Mouse (Mus musculus) midbrain, embryonic 15.5 days (tissue): ENCODE measurements around the gene Tob2. TPM values are rescaled to one million over a fixed set of nuclear protein-coding genes. Genes with fewer than 3 reads are reported as not detected.

Source experiments
- ATAC-seq: fragments of 200-750 bp; cut with Nextera tagmentation; replicated peaks from 2 replicates; pipeline ENCODE4 v1.8.0; 2017; ENCODE audit warnings: moderate TSS enrichment
- H3K27ac ChIP-seq: fragments of 300-500 bp; sonication (generic); 2 replicates; pipeline ENCODE4 v1.5.1; 2015; ENCODE audit warnings: mild to moderate bottlenecking, inconsistent platforms
- H3K27me3 ChIP-seq: fragments of 300-500 bp; sonication (generic); replicated peaks from 2 replicates; pipeline ENCODE4 v1.6.1; 2015; ENCODE audit warnings: inconsistent platforms
- H3K36me3 ChIP-seq: fragments of 300-500 bp; sonication (generic); replicated peaks from 2 replicates; pipeline ENCODE4 v1.6.1; 2015; ENCODE audit warnings: inconsistent platforms
- H3K4me1 ChIP-seq: fragments of 300-500 bp; sonication (generic); 2 replicates; pipeline ENCODE4 v1.6.1; 2015; ENCODE audit warnings: inconsistent platforms
- H3K4me2 ChIP-seq: fragments of 300-500 bp; sonication (generic); 2 replicates; pipeline ENCODE4 v1.6.1; 2015; ENCODE audit warnings: inconsistent platforms, mild to moderate bottlenecking, moderate library complexity
- H3K4me3 ChIP-seq: fragments of 300-500 bp; sonication (generic); 2 replicates; pipeline ENCODE4 v1.5.1; 2015; ENCODE audit warnings: mild to moderate bottlenecking, inconsistent platforms
- H3K9ac ChIP-seq: fragments of 300-500 bp; sonication (generic); 2 replicates; pipeline ENCODE4 v1.6.1; 2015; ENCODE audit warnings: mild to moderate bottlenecking, inconsistent platforms
- H3K9me3 ChIP-seq: fragments of 300-500 bp; sonication (generic); 2 replicates; pipeline ENCODE4 v1.6.1; 2016; ENCODE audit warnings: inconsistent platforms
- WGBS: fragments of 180-500 bp; shearing (Covaris S2); methylation state at CpG from one replicate; pipeline ENCODE4 v1.1.7; 2015; ENCODE audit warnings: mixed read lengths; 5-methylcytosine and 5-hydroxymethylcytosine counted together
- polyA plus RNA-seq: library from polyadenylated mRNA; unstranded; fragments of >200 nt; fragmentation: Nextera tagmentation; extraction: Ambion mirVana; gene quantifications from 2 replicates; pipeline ENCODE4 v1.2.1, GENCODE M21; 2015

The Tob2 gene
- polyA plus RNA-seq: 16.5 and 18.5 TPM in 2 replicates

DNA sequence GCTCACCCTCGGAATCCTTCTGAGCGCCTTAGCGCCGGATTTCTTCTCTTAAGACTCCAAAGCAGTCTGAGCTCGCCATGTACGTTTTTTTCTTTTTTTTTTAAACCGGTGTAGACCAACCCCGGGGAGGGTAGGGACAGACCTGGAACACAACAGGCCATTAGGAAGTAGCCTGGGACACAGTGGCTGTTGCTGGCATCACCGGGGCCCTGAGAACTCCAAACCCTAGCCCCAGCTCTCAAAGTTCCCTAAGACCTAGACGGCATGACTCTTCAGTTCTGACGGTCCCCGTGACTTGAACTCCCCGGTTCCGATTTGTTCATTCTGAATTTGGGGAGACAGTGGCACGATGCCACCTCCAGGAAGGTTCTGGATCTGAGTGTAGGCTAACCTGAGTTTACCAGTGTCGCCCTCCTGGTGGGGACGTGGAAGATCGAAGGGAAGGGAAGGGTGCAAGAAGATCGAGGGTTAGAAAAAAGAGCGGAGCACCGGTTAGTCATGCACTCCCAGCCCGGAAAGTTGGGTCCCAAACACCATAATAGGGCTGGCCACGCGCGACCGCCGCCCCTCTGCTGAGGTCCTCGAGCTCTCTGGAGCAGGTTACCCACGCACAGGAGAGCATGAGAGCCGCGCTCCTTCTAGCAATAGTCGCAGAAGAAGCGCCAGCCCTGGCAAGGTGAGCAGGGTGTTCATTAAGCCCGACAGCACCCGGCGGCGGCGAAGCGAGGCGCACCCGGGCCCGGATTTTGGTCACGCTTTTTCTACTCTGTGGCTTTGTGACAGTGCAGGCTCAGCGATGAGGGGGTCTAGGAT, at the start of gene Tob2:
TSS of gene Tob2 (minus strand) at position 280 of the 813 bp plus-strand sequence.
- Histone ChIP-seq H3K27me3 (no peaks in the 10 kb centered on the region), H3K9me3 (no peaks in the 10 kb centered on the region), H3K4me2 (peak within 1 kb of the TSS; percentile 78), H3K9ac (peak within 1 kb of the TSS; percentile 72), H3K36me3 (no peaks in the 10 kb centered on the region), H3K4me1 (peaks cover 38% of the 10 kb centered on the region), H3K4me3 (peak within 1 kb of the TSS; percentile 88), H3K27ac (peak within 1 kb of the TSS; percentile 95)
- WGBS: under 1% methylated on average over 44 of the region's 44 CpGs
- peak; percentile 19 for ATAC-seq

DNA sequence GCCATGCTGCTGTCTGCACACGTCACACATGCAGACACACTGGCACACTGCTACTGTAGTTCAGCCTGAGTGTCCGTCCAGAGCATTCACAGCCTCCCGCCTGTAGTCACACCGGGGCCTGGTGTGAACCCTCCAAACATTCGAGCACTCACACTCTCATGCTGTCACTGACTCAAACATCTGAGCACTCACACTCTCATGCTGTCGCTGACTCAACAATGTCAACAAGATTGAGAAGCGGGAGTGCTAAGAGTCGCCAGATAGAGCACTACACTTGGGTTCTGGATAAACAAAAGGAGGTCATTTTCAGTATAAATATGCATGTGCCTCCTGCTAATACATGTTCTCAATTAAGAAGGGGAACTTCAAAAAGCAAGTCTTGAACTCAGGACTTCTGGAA, 49.4 kb upstream of the Tob2 start:
- Histone ChIP-seq H3K36me3 (peaks cover 69% of the 10 kb centered on the region), H3K4me2 (no peak overlapping the region), H3K27me3 (no peaks in the 10 kb centered on the region), H3K9me3 (no peaks in the 10 kb centered on the region), H3K27ac (no peak overlapping the region), H3K4me3 (no peak overlapping the region), H3K4me1 (no peaks in the 10 kb centered on the region), H3K9ac (no peak overlapping the region)
- ATAC-seq: no peak
- WGBS: 92% methylated on average over 8 of the region's 8 CpGs

DNA sequence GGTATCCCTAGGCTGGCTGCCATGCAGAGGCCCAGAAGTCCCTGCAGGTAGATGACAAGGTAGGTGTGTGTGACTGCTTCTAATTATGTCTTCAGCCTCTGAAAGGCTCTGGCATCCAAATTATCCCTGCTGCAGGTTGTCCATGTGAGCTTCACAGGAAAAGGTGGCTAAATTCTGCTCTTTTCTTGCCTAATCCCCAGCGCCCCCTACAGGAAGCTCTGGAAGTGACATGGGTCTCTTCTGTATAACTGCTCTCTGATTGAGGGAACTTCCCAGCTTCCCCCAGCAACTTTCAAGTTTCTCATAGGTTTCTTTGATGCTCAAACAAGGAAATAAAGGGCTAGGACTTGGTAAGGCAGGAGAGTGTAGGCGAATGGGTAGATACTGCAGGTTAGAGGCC, 46.3 kb upstream of the Tob2 start:
- no peaks in the 10 kb centered on the region for H3K27me3 ChIP-seq
- peaks cover 57% of the 10 kb centered on the region for H3K36me3 ChIP-seq
- H3K4me1 ChIP-seq: no peaks in the 10 kb centered on the region
- H3K4me2 ChIP-seq: no peak overlapping the region
- H3K9me3 ChIP-seq: no peaks in the 10 kb centered on the region
- 32% methylated on average over 2 of the region's 2 CpGs for WGBS
- no peak for ATAC-seq
- H3K27ac ChIP-seq: no peak overlapping the region
- H3K4me3 ChIP-seq: no peak overlapping the region
- no peak overlapping the region for H3K9ac ChIP-seq

DNA sequence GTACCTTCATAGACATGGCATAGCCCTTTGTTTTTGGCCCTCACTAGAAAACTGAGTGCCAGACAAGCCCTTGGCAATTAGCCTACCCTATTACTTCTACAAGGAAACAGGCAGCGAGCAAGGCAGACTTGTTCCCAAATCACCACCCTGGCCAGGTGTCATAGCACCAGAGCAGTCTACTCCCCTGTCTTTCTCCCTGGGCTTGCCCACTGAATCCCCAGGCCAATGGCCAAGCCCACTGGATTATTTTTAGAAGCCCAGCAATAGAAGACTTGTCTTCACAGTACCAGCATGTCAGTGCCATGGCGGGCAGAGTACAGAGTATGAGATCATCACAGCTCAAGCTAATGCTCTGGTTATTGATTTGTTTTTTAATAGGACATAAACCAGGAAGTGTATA, 40.2 kb upstream of the Tob2 start:
- Histone ChIP-seq H3K4me3 (no peak overlapping the region), H3K9ac (no peak overlapping the region), H3K27me3 (no peaks in the 10 kb centered on the region), H3K4me1 (no peaks in the 10 kb centered on the region), H3K9me3 (no peaks in the 10 kb centered on the region), H3K27ac (no peak overlapping the region), H3K4me2 (no peak overlapping the region), H3K36me3 (peaks cover 44% of the 10 kb centered on the region; the same call in 1 of the 2 replicates)
- ATAC-seq: no peak
- 94% methylated on average over 2 of the region's 2 CpGs for WGBS

DNA sequence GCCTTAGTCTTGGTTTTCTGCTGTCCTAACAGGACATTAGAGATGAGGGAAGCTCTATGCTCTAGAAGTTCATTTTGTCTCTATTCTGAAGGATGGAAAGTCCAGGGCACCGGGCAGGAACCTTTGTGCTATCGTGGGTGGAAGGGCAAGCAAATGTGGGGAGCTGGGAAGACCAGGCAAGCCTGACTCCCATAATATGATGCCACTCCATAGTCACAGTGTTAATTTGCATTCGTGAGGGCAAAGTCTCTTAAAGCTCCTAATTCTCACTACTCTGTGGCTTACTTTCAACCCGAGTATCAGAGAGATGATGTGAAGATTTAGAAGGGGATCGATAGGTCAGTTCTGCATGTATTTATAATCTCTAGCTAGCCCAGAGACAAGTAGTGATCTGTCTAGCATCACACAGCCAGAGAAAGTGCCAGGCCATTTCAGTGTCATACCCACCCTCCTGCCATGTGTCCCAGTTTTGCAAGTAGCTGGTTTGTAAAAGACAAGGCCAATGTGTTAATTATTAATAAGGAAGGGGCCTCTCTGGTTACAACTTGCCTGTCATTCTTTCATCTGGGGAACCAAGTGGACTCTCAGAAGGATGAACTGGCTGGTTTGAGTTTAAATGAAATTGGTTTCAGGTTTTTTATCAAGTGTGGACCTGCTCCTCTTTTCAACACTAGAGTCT, 39.1 kb upstream of the Tob2 start:
- no peaks in the 10 kb centered on the region for H3K4me1 ChIP-seq
- ATAC-seq: no peak
- H3K27ac ChIP-seq: no peak overlapping the region
- H3K36me3 ChIP-seq: peaks cover 40% of the 10 kb centered on the region; the same call in 1 of the 2 replicates
- H3K4me3 ChIP-seq: no peak overlapping the region
- WGBS: 97% methylated on average over 5 of the region's 5 CpGs
- H3K9me3 ChIP-seq: no peaks in the 10 kb centered on the region
- H3K9ac ChIP-seq: no peak overlapping the region
- H3K4me2 ChIP-seq: no peak overlapping the region
- no peaks in the 10 kb centered on the region for H3K27me3 ChIP-seq

DNA sequence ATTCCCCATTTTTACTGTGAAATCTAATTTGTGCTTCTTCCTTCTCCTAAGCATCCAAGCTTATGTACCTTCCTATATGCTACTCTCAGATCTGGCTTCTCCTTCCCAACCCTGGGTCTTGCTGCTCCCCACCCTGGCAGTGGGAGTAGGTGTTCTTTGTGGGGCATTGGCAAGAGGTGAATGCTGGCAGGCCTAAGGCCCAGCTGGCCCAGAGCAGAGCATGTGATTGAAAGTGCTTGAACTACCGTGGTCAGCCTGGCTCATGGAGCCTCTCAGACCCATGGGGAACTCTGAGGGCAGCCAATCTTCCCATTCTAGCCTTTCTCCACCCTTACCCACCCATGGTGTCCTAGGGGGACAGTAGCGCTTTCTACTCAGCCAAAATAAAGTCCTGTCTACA, 37.8 kb upstream of the Tob2 start:
- no peak overlapping the region for H3K9ac ChIP-seq
- no peak overlapping the region for H3K4me2 ChIP-seq
- no peaks in the 10 kb centered on the region for H3K9me3 ChIP-seq
- no peak overlapping the region for H3K27ac ChIP-seq
- 95% methylated on average over 2 of the region's 2 CpGs for WGBS
- H3K27me3 ChIP-seq: no peaks in the 10 kb centered on the region
- no peaks in the 10 kb centered on the region for H3K4me1 ChIP-seq
- no peak for ATAC-seq
- peaks cover 46% of the 10 kb centered on the region; the same call in 1 of the 2 replicates for H3K36me3 ChIP-seq
- H3K4me3 ChIP-seq: no peak overlapping the region

DNA sequence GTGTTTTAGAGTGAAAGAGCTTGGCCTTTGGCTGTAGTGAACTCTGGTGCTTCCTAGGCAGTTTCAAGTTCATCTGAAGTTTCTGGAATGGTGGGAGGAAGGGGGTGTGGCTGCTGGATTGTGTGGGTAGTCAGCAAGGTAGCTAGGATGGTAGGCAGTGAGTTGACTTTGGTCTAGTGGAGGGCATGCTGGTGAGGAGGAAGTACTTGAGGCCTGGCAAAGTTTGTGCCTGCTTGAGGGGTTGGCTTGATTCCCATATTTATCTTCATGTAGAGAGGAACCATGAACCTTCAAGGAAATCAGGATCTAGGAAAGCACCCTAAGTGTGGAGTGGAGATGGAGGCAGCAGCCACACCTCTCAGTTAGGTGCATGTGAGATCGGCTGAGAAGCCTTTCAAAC, 35.4 kb upstream of the Tob2 start:
- Histone ChIP-seq H3K4me2 (no peak overlapping the region), H3K36me3 (peaks cover 42% of the 10 kb centered on the region; the same call in 1 of the 2 replicates), H3K9ac (no peak overlapping the region), H3K9me3 (no peaks in the 10 kb centered on the region), H3K27me3 (no peaks in the 10 kb centered on the region), H3K27ac (no peak overlapping the region), H3K4me1 (no peaks in the 10 kb centered on the region), H3K4me3 (no peak overlapping the region)
- WGBS: 73% methylated on average over 1 of the region's 1 CpGs
- ATAC-seq: no peak

DNA sequence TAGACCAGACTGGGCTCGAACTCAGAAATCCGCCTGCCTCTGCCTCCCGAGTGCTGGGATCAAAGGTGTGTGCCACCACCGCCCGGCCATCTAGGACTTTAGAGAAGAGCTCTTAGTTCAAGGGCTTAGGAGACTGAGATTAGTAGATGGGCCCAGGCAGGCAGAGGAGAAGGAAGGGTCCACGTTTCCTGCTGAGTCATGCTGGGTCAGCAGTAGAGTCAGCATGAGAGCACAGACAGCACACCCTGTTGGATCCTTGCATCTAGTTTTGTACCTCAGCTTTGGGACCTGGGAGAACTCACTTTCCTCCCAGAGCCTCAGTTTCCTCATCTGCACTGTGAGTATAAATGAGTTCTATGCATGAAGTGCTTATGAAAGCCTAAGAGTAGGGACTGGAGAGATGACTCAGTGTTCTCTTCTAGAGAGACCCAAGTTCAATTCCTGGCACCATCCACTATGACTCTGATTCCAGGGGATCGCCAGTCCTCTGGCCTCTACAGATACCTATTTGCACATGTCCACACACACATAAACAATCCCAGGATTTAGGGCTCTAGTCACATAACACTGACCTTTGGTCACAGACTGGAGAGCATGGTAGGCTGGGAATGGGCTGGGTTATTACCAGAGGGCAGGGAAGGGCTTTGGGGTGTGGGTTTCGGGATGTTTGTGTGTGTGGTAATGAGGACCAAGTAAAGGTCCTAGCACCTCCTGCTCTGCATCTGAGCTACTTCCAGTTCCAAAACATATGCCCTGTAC, 33.4 kb upstream of the Tob2 start:
- Histone ChIP-seq H3K4me2 (no peak overlapping the region), H3K4me3 (no peak overlapping the region), H3K27ac (no peak overlapping the region), H3K4me1 (no peaks in the 10 kb centered on the region), H3K9me3 (no peaks in the 10 kb centered on the region), H3K36me3 (peaks cover 34% of the 10 kb centered on the region; the same call in 1 of the 2 replicates), H3K9ac (no peak overlapping the region), H3K27me3 (no peaks in the 10 kb centered on the region)
- ATAC-seq: no peak
- WGBS: 94% methylated on average over 8 of the region's 8 CpGs

DNA sequence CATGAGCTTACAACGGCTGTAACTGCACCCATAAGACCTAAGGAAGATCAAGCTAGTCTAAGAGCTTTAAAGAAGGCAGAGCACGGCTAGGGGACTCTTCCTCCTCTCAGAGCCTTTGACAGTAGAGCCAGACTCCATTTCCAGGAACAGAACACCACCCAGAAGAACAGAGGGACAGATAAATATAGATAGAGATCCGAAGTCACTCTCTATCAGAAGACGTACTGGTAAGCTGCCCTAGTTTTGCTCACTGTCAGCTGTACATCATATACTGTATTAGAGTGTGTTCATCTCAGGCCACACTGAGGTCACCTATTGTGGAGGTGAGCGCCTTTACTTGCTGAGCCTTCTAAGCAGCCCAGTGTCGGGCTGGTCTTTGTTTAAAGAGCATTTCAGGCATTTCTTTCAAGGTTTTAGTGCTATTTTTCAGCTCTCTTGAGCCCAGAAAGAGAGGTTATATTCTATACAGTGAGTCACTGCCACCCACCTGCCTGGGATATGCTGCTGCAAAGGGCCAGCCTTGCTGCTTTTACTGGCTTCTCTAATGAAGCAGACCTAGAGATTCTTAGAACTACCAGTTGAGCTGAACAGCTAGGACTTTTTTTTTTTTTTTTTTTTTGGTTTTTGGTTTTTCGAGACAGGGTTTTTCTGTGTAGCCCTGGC, 32.7 kb upstream of the Tob2 start:
- ATAC-seq: no peak

DNA sequence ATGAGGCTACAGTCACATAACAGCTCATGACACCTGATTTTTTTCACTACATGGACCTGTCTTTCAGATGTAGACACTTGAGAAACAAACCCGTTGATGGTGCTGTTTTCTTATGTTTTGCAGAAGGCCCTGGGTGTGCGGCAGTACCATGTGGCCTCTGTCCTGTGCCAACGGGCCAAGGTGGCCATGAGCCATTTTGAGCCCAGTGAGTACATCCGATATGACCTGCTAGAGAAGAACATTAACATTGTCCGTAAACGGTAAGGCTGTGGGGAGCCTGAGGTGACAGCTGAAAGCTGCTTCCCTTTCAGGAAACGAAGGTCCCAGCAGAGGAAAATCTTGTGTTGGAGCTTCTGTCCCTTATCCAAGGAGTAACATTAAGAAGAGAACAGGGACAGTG, 30.6 kb upstream of the Tob2 start:
- H3K9me3 ChIP-seq: no peaks in the 10 kb centered on the region
- H3K27ac ChIP-seq: no peak overlapping the region
- no peaks in the 10 kb centered on the region for H3K4me1 ChIP-seq
- peaks cover 17% of the 10 kb centered on the region; the same call in 1 of the 2 replicates for H3K36me3 ChIP-seq
- no peak overlapping the region for H3K4me2 ChIP-seq
- no peak for ATAC-seq
- H3K4me3 ChIP-seq: no peak overlapping the region
- no peak overlapping the region for H3K9ac ChIP-seq
- WGBS: 97% methylated on average over 7 of the region's 7 CpGs
- H3K27me3 ChIP-seq: no peaks in the 10 kb centered on the region

More for the DNA sequence above, 32.7 kb upstream of the Tob2 start:
- Histone ChIP-seq H3K4me1 (no peaks in the 10 kb centered on the region), H3K36me3 (peaks cover 34% of the 10 kb centered on the region; the same call in 1 of the 2 replicates), H3K9me3 (no peaks in the 10 kb centered on the region), H3K9ac (no peak overlapping the region), H3K27me3 (no peaks in the 10 kb centered on the region), H3K4me3 (no peak overlapping the region), H3K4me2 (no peak overlapping the region), H3K27ac (no peak overlapping the region)
- 91% methylated on average over 7 of the region's 7 CpGs for WGBS

DNA sequence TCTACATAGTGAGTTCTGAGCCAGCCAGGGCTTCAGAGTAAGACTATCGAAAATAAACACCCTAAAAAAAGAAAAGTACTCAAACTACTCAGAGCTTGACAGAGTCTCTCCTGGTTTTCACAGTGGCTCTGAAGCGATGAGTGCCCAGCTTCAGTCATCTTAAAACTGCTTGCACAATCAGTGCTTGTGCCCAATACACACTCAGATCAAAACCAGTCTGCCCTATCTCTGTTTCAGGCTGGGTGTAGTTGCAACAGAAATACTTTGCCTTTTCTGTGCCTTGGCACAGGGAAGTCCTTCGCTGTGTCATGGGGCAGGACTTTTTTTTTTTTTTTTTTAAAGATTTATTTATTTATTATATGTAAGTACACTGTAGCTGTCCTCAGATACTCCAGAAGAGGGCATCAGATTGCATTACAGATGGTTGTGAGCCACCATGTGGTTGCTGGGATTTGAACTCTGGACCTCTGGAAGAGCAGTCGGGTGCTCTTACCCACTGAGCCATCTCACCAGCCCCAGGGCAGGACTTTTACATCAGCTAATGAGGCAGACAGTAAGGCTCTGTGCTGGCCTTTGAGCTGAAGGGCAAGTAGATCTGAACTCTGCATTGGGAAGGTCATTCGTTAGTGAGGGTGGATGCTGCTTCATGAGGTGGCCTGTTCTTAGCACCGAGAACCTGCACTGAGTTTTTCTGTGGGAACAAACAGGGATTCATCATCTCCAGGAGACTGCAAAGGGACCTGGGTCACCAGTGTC, 28.4 kb upstream of the Tob2 start:
- H3K4me1 ChIP-seq: no peaks in the 10 kb centered on the region
- no peaks in the 10 kb centered on the region for H3K27me3 ChIP-seq
- H3K9me3 ChIP-seq: no peaks in the 10 kb centered on the region
- no peak for ATAC-seq
- H3K36me3 ChIP-seq: peaks cover 11% of the 10 kb centered on the region; the same call in 1 of the 2 replicates
- WGBS: 96% methylated on average over 6 of the region's 6 CpGs
- H3K27ac ChIP-seq: no peak overlapping the region
- H3K4me2 ChIP-seq: no peak overlapping the region
- no peak overlapping the region for H3K9ac ChIP-seq
- H3K4me3 ChIP-seq: no peak overlapping the region
